Mouse (Mus musculus) heart, embryonic 10.5 days (tissue): ENCODE data around the gene 2310079G19Rik. TPM values are rescaled to one million over a fixed set of nuclear protein-coding genes. Genes with fewer than 3 reads are reported as not detected.

ENCODE experiments used
- DNase-seq: peaks from one replicate; pipeline ENCODE4 v3.0.0-alpha.2; 2017; ENCODE audit warnings: low spot score
- H3K27ac ChIP-seq: fragments of 300-500 bp; sonication (generic); 2 replicates; pipeline ENCODE4 v1.5.1; 2016; ENCODE audit warnings: mild to moderate bottlenecking
- H3K27me3 ChIP-seq: fragments of 300-500 bp; sonication (generic); 2 replicates; pipeline ENCODE4 v1.6.1; 2016; ENCODE audit warnings: mild to moderate bottlenecking; ENCODE audit not compliant: poor library complexity, insufficient read depth, severe bottlenecking
- H3K36me3 ChIP-seq: fragments of 300-500 bp; sonication (generic); 2 replicates; pipeline ENCODE4 v1.6.1; 2016; ENCODE audit warnings: mild to moderate bottlenecking, moderate library complexity
- H3K4me1 ChIP-seq: fragments of 300-500 bp; sonication (generic); 2 replicates; pipeline ENCODE4 v1.6.1; 2016; ENCODE audit warnings: mild to moderate bottlenecking
- H3K4me3 ChIP-seq: fragments of 300-500 bp; sonication (generic); 2 replicates; pipeline ENCODE4 v1.5.1; 2016; ENCODE audit warnings: mild to moderate bottlenecking, moderate library complexity
- H3K9me3 ChIP-seq: fragments of 300-500 bp; sonication (generic); 2 replicates; pipeline ENCODE4 v1.6.1; 2016; ENCODE audit warnings: mild to moderate bottlenecking, moderate library complexity
- WGBS: fragments of 180-500 bp; shearing (Covaris S2); methylation state at CpG from one replicate; pipeline ENCODE4 v1.1.7; 2016; 5-methylcytosine and 5-hydroxymethylcytosine counted together
- polyA plus RNA-seq: library from polyadenylated mRNA; unstranded; fragments of >200 nt; fragmentation: Nextera tagmentation; extraction: Ambion mirVana; gene quantifications from 2 replicates; pipeline ENCODE4 v1.2.1, GENCODE M21; 2016

Gene 2310079G19Rik
- not detected in 2 replicates for polyA plus RNA-seq

- Histone ChIP-seq H3K4me1 (no peaks in the 10 kb centered on the region), H3K36me3 (no peaks in the 10 kb centered on the region), H3K27ac (no peak within 1 kb of the TSS), H3K4me3 (no peak within 1 kb of the TSS), H3K9me3 (no peaks in the 10 kb centered on the region), H3K27me3 (no peaks in the 10 kb centered on the region)
- WGBS = 86% methylated on average over 4 of the region's 4 CpGs
- no peak for DNase-seq
These were observed at the start of gene 2310079G19Rik for GRCm38 (mm10) chr16:88627566-88627965. Gene 2310079G19Rik, minus strand, starts transcription at chr16:88627666.

- no peaks in the 10 kb centered on the region for H3K36me3 ChIP-seq
- H3K9me3 ChIP-seq = no peaks in the 10 kb centered on the region
- DNase-seq = no peak
- no peaks in the 10 kb centered on the region for H3K4me1 ChIP-seq
- H3K4me3 ChIP-seq = no peak within 1 kb of the TSS
- WGBS = 89% methylated on average over 4 of the region's 4 CpGs
- no peak within 1 kb of the TSS for H3K27ac ChIP-seq
- no peaks in the 10 kb centered on the region for H3K27me3 ChIP-seq
These were observed 44.1 kb upstream of the 2310079G19Rik start, which contains the start of gene Krtap27-1 for GRCm38 (mm10) chr16:88671571-88671970. Gene Krtap27-1, minus strand, starts transcription at chr16:88671671.

GRCm38 (mm10) chr16:88657426-88657825, 30.0 kb upstream of the 2310079G19Rik start:
- H3K4me3 ChIP-seq = no peak overlapping the region
- H3K27ac ChIP-seq = no peak overlapping the region
- 46% methylated on average over 1 of the region's 1 CpGs for WGBS
- H3K36me3 ChIP-seq = no peaks in the 10 kb centered on the region
- no peaks in the 10 kb centered on the region for H3K4me1 ChIP-seq
- no peak for DNase-seq
- H3K9me3 ChIP-seq = no peaks in the 10 kb centered on the region
- no peaks in the 10 kb centered on the region for H3K27me3 ChIP-seq

- Histone ChIP-seq H3K9me3 (no peaks in the 10 kb centered on the region), H3K27me3 (no peaks in the 10 kb centered on the region), H3K4me3 (no peak overlapping the region), H3K36me3 (no peaks in the 10 kb centered on the region), H3K27ac (no peak overlapping the region), H3K4me1 (no peaks in the 10 kb centered on the region)
- DNase-seq = no peak
- WGBS = 61% methylated on average over 2 of the region's 2 CpGs
These were observed 24.5 kb upstream of the 2310079G19Rik start for GRCm38 (mm10) chr16:88651952-88652351.

- H3K4me1 ChIP-seq = no peaks in the 10 kb centered on the region
- H3K4me3 ChIP-seq = no peak overlapping the region
- no peak overlapping the region for H3K27ac ChIP-seq
- WGBS = 78% methylated on average over 1 of the region's 1 CpGs
- no peaks in the 10 kb centered on the region for H3K9me3 ChIP-seq
- no peaks in the 10 kb centered on the region for H3K36me3 ChIP-seq
- DNase-seq = no peak
- no peaks in the 10 kb centered on the region for H3K27me3 ChIP-seq
These were observed 23.6 kb upstream of the 2310079G19Rik start for GRCm38 (mm10) chr16:88651082-88651481.

- 86% methylated on average over 10 of the region's 10 CpGs for WGBS
- Histone ChIP-seq H3K36me3 (no peaks in the 10 kb centered on the region), H3K4me1 (no peaks in the 10 kb centered on the region)
These were observed 19.9 kb upstream of the 2310079G19Rik start, which contains the start of gene Krtap26-1 for GRCm38 (mm10) chr16:88647358-88647846. Gene Krtap26-1, minus strand, starts transcription at chr16:88647796.

GRCm38 (mm10) chr16:88646366-88647111, 19.1 kb upstream of the 2310079G19Rik start:
- no peaks in the 10 kb centered on the region for H3K27me3 ChIP-seq
- no peaks in the 10 kb centered on the region for H3K36me3 ChIP-seq
- H3K9me3 ChIP-seq = no peaks in the 10 kb centered on the region
- no peaks in the 10 kb centered on the region for H3K4me1 ChIP-seq
- H3K27ac ChIP-seq = no peak overlapping the region
- WGBS = 89% methylated on average over 8 of the region's 8 CpGs
- DNase-seq = no peak
- H3K4me3 ChIP-seq = no peak overlapping the region

More at GRCm38 (mm10) chr16:88647358-88647846, 19.9 kb upstream of the 2310079G19Rik start, which contains the start of gene Krtap26-1:
- no peak for DNase-seq
- H3K27ac ChIP-seq = no peak within 1 kb of the TSS
- H3K9me3 ChIP-seq = no peaks in the 10 kb centered on the region
- no peaks in the 10 kb centered on the region for H3K27me3 ChIP-seq
- no peak within 1 kb of the TSS for H3K4me3 ChIP-seq

- WGBS = 90% methylated on average over 3 of the region's 3 CpGs
- Histone ChIP-seq H3K27ac (no peak overlapping the region), H3K4me3 (no peak overlapping the region), H3K4me1 (no peaks in the 10 kb centered on the region), H3K9me3 (no peaks in the 10 kb centered on the region), H3K36me3 (no peaks in the 10 kb centered on the region), H3K27me3 (no peaks in the 10 kb centered on the region)
- no peak for DNase-seq
These were observed 12.6 kb upstream of the 2310079G19Rik start for GRCm38 (mm10) chr16:88640053-88640452.

GRCm38 (mm10) chr16:88635142-88635541, 7.7 kb upstream of the 2310079G19Rik start:
- 71% methylated on average over 4 of the region's 4 CpGs for WGBS
- no peak overlapping the region for H3K4me3 ChIP-seq
- DNase-seq = no peak

GRCm38 (mm10) chr16:88631474-88631873, 4.0 kb upstream of the 2310079G19Rik start:
- Histone ChIP-seq H3K36me3 (no peaks in the 10 kb centered on the region), H3K4me1 (no peaks in the 10 kb centered on the region), H3K9me3 (no peaks in the 10 kb centered on the region), H3K4me3 (no peak overlapping the region), H3K27ac (no peak overlapping the region), H3K27me3 (no peaks in the 10 kb centered on the region)
- WGBS = 74% methylated on average over 4 of the region's 4 CpGs
- no peak for DNase-seq

More at GRCm38 (mm10) chr16:88635142-88635541, 7.7 kb upstream of the 2310079G19Rik start:
- Histone ChIP-seq H3K4me1 (no peaks in the 10 kb centered on the region), H3K27me3 (no peaks in the 10 kb centered on the region), H3K27ac (no peak overlapping the region), H3K36me3 (no peaks in the 10 kb centered on the region), H3K9me3 (no peaks in the 10 kb centered on the region)

GRCm38 (mm10) chr16:88612712-88613111, 14.8 kb downstream of the 2310079G19Rik start:
- no peaks in the 10 kb centered on the region for H3K27me3 ChIP-seq
- no peak for DNase-seq
- no peak overlapping the region for H3K27ac ChIP-seq
- no peaks in the 10 kb centered on the region for H3K9me3 ChIP-seq
- WGBS = 79% methylated on average over 4 of the region's 4 CpGs
- H3K36me3 ChIP-seq = no peaks in the 10 kb centered on the region
- H3K4me3 ChIP-seq = no peak overlapping the region
- H3K4me1 ChIP-seq = no peaks in the 10 kb centered on the region

GRCm38 (mm10) chr16:88611922-88612321, 15.5 kb downstream of the 2310079G19Rik start, which contains the start of gene Krtap24-1:
Gene Krtap24-1, minus strand, starts transcription at chr16:88612279.
- H3K9me3 ChIP-seq = no peaks in the 10 kb centered on the region
- H3K27ac ChIP-seq = no peak within 1 kb of the TSS
- no peak within 1 kb of the TSS for H3K4me3 ChIP-seq
- 89% methylated on average over 8 of the region's 8 CpGs for whole genome bisulfite sequencing
- H3K36me3 ChIP-seq = no peaks in the 10 kb centered on the region
- no peaks in the 10 kb centered on the region for H3K4me1 ChIP-seq
- no peaks in the 10 kb centered on the region for H3K27me3 ChIP-seq
- no peak for DNase-seq

GRCm38 (mm10) chr16:88604570-88604969, 22.9 kb downstream of the 2310079G19Rik start:
- Histone ChIP-seq H3K4me1 (no peaks in the 10 kb centered on the region), H3K27me3 (no peaks in the 10 kb centered on the region), H3K4me3 (no peak overlapping the region), H3K36me3 (no peaks in the 10 kb centered on the region), H3K27ac (no peak overlapping the region), H3K9me3 (no peaks in the 10 kb centered on the region)
- no peak for DNase-seq
- WGBS = 82% methylated on average over 6 of the region's 6 CpGs
